Mouse (Mus musculus): ENCODE results near the gene Max. TPM values are rescaled to one million over a fixed set of nuclear protein-coding genes. Genes with fewer than 3 reads are reported as not detected.
A peak's percentile ranks its signal among the peaks of the same experiment; 100 is the strongest.

Gene Max
- total RNA-seq (2014; fragmentation: Nextera tagmentation) (108 and 111 TPM in 2 replicates), total RNA-seq (2017) (91.3 and 139 TPM in 2 replicates)

GRCm38 (mm10) chr12:76961932-76962891 lies at the start of gene Max:
Max (minus strand) TSS chr12:76962201.
- peak; percentile 93 for ATAC-seq (replicated peaks; ENCODE audit: low FRiP score, low TSS enrichment, poor library complexity, severe bottlenecking)

GRCm38 (mm10) chr12:77011092-77011720 lies 49.2 kb upstream of the Max start:
- ATAC-seq (replicated peaks; ENCODE audit: low FRiP score, low TSS enrichment, poor library complexity, severe bottlenecking), result no peak

GRCm38 (mm10) chr12:77009202-77010030 lies 47.4 kb upstream of the Max start:
- peak; percentile 86 for ATAC-seq (replicated peaks; ENCODE audit: low FRiP score, low TSS enrichment, poor library complexity, severe bottlenecking)

- no peak for ATAC-seq (replicated peaks; ENCODE audit: low FRiP score, low TSS enrichment, poor library complexity, severe bottlenecking)
These were observed 42.9 kb upstream of the Max start for GRCm38 (mm10) chr12:77004893-77005292.

GRCm38 (mm10) chr12:77002551-77003228 lies 40.7 kb upstream of the Max start:
- peak; percentile 69 for ATAC-seq (replicated peaks; ENCODE audit: low FRiP score, low TSS enrichment, poor library complexity, severe bottlenecking)

- no peak for ATAC-seq (replicated peaks; ENCODE audit: low FRiP score, low TSS enrichment, poor library complexity, severe bottlenecking)
These were observed 39.3 kb upstream of the Max start for GRCm38 (mm10) chr12:77001312-77001711.

- ATAC-seq (replicated peaks; ENCODE audit: low FRiP score, low TSS enrichment, poor library complexity, severe bottlenecking), result no peak
These were observed 38.8 kb upstream of the Max start for GRCm38 (mm10) chr12:77000705-77001284.

DNA sequence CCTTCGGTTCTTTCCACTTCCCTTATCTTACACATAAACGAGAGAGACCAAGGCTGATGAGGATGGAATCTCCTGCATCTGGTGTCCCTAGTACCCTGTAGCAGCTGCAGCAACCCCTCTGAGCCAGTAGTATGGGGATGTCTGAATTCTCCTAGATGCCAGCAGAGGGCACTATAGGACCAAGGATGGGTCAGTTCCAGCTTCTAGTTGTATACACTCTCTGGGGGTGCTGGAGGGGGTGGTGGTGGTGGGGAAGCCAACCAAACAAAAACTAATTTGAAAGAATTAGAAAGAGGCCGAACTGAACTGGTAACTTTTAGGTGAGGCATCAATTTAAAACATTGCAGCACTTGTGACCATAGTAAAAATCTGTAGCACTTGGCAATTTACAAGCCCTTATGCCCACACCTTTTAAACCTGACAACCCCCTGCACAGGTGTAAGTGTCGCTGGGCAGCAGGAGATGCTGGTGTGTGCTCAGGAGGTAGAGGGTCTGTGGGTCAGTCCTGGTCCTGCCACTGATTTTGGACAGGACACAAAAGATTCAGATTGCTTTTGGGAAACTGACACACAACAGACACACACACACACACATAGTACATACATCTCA lies 38.2 kb upstream of the Max start:
- ATAC-seq (replicated peaks; ENCODE audit: low FRiP score, low TSS enrichment, poor library complexity, severe bottlenecking), result peak; percentile 74

DNA sequence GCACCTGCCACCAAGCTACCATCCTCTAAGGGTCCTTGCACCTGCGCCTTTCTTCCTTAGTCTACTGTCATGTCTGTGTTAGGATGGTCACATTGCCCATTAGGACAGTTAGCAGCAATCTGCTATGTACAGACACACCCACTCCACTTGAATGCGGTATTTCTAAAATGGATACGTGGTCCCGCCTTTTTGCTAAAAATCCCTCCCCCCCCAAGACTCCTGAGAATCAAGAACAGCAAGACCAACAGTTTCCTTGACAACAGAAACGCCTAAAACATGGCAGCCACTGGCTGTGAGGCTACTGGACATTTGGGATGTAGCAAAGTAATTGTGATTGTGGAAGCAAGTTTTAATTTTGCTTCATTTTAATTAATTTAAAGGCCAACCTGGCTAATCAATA lies 32.8 kb upstream of the Max start:
- no peak for ATAC-seq (replicated peaks; ENCODE audit: low FRiP score, low TSS enrichment, poor library complexity, severe bottlenecking)

DNA sequence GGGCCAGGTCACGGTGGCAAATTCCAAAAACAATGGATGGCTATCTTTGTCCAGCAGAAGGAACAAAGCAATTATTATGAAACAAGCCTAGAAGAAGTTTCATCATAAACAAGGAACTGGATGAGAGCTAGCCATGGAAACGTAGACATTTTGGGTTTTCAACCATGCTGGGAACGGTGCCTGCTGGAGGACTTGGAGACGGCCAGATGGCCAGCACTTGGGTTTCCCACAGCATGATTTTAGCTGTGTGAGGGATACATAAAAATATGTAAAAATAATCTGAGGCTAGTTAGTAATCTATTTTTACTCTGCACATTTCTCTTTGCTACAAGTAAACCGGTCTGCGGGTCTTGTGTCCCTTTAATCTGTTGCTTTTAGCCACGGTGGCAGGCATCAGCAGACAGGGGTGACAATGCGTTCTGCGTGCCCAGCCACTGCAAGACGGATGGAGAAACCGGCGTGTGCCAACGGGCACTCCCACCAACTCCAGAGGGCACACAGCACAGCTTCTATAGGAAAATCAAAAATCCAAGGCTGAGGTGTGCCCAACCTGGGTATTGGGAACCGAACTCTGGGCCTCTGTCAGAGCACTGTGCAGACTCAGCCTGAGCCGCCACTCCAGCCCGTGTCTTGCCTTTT lies 31.0 kb upstream of the Max start:
- no peak for ATAC-seq (replicated peaks; ENCODE audit: low FRiP score, low TSS enrichment, poor library complexity, severe bottlenecking)

- ATAC-seq (replicated peaks; ENCODE audit: low FRiP score, low TSS enrichment, poor library complexity, severe bottlenecking), result no peak
These were observed 20.9 kb upstream of the Max start for GRCm38 (mm10) chr12:76982818-76983471.

- ATAC-seq (replicated peaks; ENCODE audit: low FRiP score, low TSS enrichment, poor library complexity, severe bottlenecking), result no peak
These were observed 17.5 kb upstream of the Max start for GRCm38 (mm10) chr12:76979530-76979929.

DNA sequence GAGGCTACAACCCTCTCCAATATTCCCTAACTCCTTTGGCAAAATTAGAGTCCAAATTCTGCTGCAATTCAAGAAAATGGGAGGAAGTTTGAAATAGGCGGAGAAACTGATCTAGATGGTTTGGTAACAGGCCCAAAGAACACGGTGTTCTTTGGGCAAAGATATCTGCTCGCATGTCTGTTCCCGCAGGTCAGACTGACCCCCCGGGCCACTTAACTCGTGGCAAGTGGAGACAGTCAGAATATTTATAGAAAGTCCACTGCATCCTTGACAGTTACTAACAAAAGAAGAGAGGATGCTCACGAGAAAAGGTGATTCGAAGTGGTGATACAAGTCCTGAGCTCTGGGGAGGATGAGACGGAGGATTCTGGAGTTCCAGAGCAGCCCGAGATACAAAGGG lies 10.7 kb upstream of the Max start:
- no peak for ATAC-seq (replicated peaks; ENCODE audit: low FRiP score, low TSS enrichment, poor library complexity, severe bottlenecking)

- ATAC-seq (replicated peaks; ENCODE audit: low FRiP score, low TSS enrichment, poor library complexity, severe bottlenecking), result no peak
These were observed 10.2 kb upstream of the Max start for GRCm38 (mm10) chr12:76972241-76972640.

- no peak for ATAC-seq (replicated peaks; ENCODE audit: low FRiP score, low TSS enrichment, poor library complexity, severe bottlenecking)
These were observed 9.7 kb upstream of the Max start for GRCm38 (mm10) chr12:76971642-76972221.

- ATAC-seq (replicated peaks; ENCODE audit: low FRiP score, low TSS enrichment, poor library complexity, severe bottlenecking), result no peak
These were observed 3.9 kb upstream of the Max start for GRCm38 (mm10) chr12:76965876-76966275.

- no peak for ATAC-seq (replicated peaks; ENCODE audit: low FRiP score, low TSS enrichment, poor library complexity, severe bottlenecking)
These were observed 3.1 kb upstream of the Max start for GRCm38 (mm10) chr12:76965089-76965488.

Measured in megakaryocyte-erythroid progenitor cell, adult 5-6 weeks (primary cell).